Mouse (Mus musculus) CD8-positive naive resting alpha-beta T cell, adult 2 months (primary cell): ENCODE measurements around the gene Ilk.

Source experiments
- DNase-seq, 2 experiments: peaks; one replicate each; pipeline ENCODE4 v3.0.0; 2022; ENCODE audit warnings: low read depth in 2 of 2, low spot score in 2 of 2

Ilk gene

GRCm38 (mm10) chr7:105778553-105779265 lies 42.3 kb downstream of the Ilk start:
- DNase-seq = no peak

- no peak for DNase-seq
Measured at GRCm38 (mm10) chr7:105783861-105784260, 47.5 kb downstream of the Ilk start.

- DNase-seq = no peak
Measured at GRCm38 (mm10) chr7:105784556-105784955, 48.2 kb downstream of the Ilk start.

- DNase-seq = no peak
Measured at GRCm38 (mm10) chr7:105786506-105787284, 50.3 kb downstream of the Ilk start.

- DNase-seq = no peak
Measured at GRCm38 (mm10) chr7:105787285-105788140, 51.1 kb downstream of the Ilk start, which contains the start of gene Dchs1. Dchs1 (minus strand) TSS chr7:105787654.

- no peak for DNase-seq
Measured at GRCm38 (mm10) chr7:105791147-105791546, 54.8 kb downstream of the Ilk start.
